Mouse (Mus musculus) liver, embryonic 16.5 days (tissue): ENCODE results near the gene Gm10160. TPM values are rescaled to one million over a fixed set of nuclear protein-coding genes. Genes with fewer than 3 reads are reported as not detected.
A peak's percentile ranks its signal among the peaks of the same experiment; 100 is the strongest.

ENCODE experiments used
- ATAC-seq: fragments of 200-750 bp; cut with Nextera tagmentation; 2 replicates; pipeline ENCODE4 v1.8.0; 2017; ENCODE audit warnings: low read depth, mild to moderate bottlenecking, moderate number of reproducible peaks, moderate library complexity
- H3K27ac ChIP-seq: fragments of 300-500 bp; sonication (generic); 2 replicates; pipeline ENCODE4 v1.5.1; 2014; ENCODE audit warnings: mild to moderate bottlenecking, low read length
- H3K27me3 ChIP-seq: fragments of 300-500 bp; sonication (generic); 2 replicates; pipeline ENCODE4 v1.6.1; 2014; ENCODE audit warnings: low read depth, low read length, mixed read lengths; ENCODE audit not compliant: control insufficient read depth, insufficient read depth
- H3K36me3 ChIP-seq: fragments of 300-500 bp; sonication (generic); 2 replicates; pipeline ENCODE4 v1.6.1; 2014; ENCODE audit warnings: mild to moderate bottlenecking; ENCODE audit not compliant: control insufficient read depth, insufficient read depth
- H3K4me1 ChIP-seq: fragments of 300-500 bp; sonication (generic); 2 replicates; pipeline ENCODE4 v1.6.1; 2014; ENCODE audit warnings: low read depth, low read length, mixed read lengths; ENCODE audit not compliant: control insufficient read depth
- H3K4me2 ChIP-seq: fragments of 300-500 bp; sonication (generic); 2 replicates; pipeline ENCODE4 v1.6.1; 2014; ENCODE audit warnings: low read depth, low read length, mixed read lengths
- H3K4me3 ChIP-seq: fragments of 300-500 bp; sonication (generic); 2 replicates; pipeline ENCODE4 v1.5.1; 2014; ENCODE audit warnings: low read depth, mild to moderate bottlenecking, low read length
- H3K9ac ChIP-seq: fragments of 300-500 bp; sonication (generic); 2 replicates; pipeline ENCODE4 v1.6.1; 2014; ENCODE audit warnings: low read depth, low read length
- H3K9me3 ChIP-seq: fragments of 300-500 bp; sonication (generic); replicated peaks from 2 replicates; pipeline ENCODE4 v1.6.1; 2016; ENCODE audit warnings: low read length; ENCODE audit not compliant: control insufficient read depth
- WGBS: fragments of 180-500 bp; shearing (Covaris S2); extraction: QIAGEN DNeasy Blood & Tissue Kit; methylation state at CpG from one replicate; pipeline ENCODE4 v1.1.7; 2014; ENCODE audit not compliant: insufficient replicate concordance; 5-methylcytosine and 5-hydroxymethylcytosine counted together
- polyA plus RNA-seq: library from polyadenylated mRNA; unstranded; fragments of >200 nt; fragmentation: Nextera tagmentation; extraction: Ambion mirVana; gene quantifications from 2 replicates; pipeline ENCODE4 v1.2.1, GENCODE M21; 2015

Gm10160 gene
- polyA plus RNA-seq, 1 experiment from 2014 or later: not detected

DNA sequence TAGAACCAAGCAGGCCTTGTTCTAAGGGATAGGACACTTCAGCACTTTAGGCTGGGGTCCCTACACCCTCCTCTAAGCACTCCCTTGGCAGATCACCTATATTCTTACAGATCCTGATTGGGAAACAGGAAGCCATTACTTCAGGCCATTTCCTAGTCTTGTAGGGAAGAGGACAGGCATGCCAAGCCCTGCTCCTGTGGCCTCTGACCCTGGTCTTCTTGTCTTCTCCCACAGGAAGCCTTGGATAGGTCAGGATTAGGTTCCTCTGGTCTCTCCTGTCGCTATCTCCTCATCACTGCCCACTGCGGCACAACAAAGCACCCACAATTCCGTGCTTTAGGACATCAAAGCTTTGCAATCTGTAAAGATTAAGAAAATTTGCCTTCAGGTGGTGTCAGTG is 3.9 kb downstream of the Gm10160 start:
- no peak for ATAC-seq
- Histone ChIP-seq H3K4me1 (no peaks in the 10 kb centered on the region; the same call in 1 of the 2 replicates), H3K36me3 (no peaks in the 10 kb centered on the region), H3K9ac (no peak overlapping the region), H3K4me2 (no peak overlapping the region), H3K27ac (no peak overlapping the region), H3K4me3 (no peak overlapping the region), H3K9me3 (no peaks in the 10 kb centered on the region), H3K27me3 (peaks cover 9% of the 10 kb centered on the region)
- WGBS: 50% methylated on average over 3 of the region's 3 CpGs

DNA sequence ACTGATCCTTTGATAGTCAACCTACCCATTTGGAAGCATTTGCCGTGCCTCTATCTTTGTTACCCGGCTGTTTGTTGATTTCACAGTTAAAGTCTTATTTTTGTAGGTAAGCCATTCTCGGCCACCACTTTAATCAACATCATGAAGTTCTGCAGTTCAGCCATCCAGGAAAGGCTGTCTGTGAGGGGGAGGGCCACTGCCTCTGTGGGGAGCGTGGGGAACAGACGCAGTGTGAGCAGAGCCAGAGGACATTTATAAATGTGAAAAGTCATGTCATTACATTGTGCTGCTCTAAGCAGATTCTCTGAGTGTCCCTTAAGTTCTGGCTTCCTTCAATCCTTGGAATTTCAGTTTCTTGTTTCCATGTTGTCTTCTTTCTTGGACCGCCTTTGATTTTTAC is 5.4 kb downstream of the Gm10160 start:
- H3K9ac ChIP-seq: no peak overlapping the region
- no peaks in the 10 kb centered on the region for H3K9me3 ChIP-seq
- peaks cover 6% of the 10 kb centered on the region for H3K27me3 ChIP-seq
- no peak overlapping the region for H3K4me3 ChIP-seq
- H3K36me3 ChIP-seq: no peaks in the 10 kb centered on the region
- no peak overlapping the region for H3K4me2 ChIP-seq
- no peak for ATAC-seq
- 63% methylated on average over 6 of the region's 6 CpGs for WGBS
- no peaks in the 10 kb centered on the region; the same call in 1 of the 2 replicates for H3K4me1 ChIP-seq
- no peak overlapping the region for H3K27ac ChIP-seq

DNA sequence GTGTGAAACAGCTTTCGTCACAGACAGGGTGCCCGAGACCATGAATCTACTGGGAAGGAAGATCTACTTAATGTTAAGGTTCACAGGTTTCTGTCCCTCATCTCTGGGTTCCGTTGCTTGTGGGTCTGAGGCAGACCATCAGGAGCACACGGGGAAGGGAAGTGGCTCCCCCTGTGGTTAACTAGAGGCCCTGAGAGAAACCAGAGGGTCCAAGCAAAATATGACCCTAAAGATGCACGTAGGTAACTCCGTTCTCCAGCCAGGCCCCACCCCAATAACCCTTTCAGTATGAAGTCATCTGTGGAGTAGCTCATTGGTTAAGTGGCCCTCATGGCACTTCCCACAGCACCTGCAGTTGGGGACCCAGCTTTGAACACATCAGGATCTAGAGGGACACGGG is 6.0 kb downstream of the Gm10160 start:
- no peak overlapping the region for H3K4me2 ChIP-seq
- H3K27ac ChIP-seq: peak overlapping the region; percentile 13; the same call in 1 of the 2 replicates
- H3K36me3 ChIP-seq: no peaks in the 10 kb centered on the region
- no peaks in the 10 kb centered on the region; the same call in 1 of the 2 replicates for H3K4me1 ChIP-seq
- no peak for ATAC-seq
- WGBS: 38% methylated on average over 7 of the region's 7 CpGs
- peaks cover 12% of the 10 kb centered on the region for H3K27me3 ChIP-seq
- no peaks in the 10 kb centered on the region for H3K9me3 ChIP-seq
- H3K9ac ChIP-seq: no peak overlapping the region
- no peak overlapping the region for H3K4me3 ChIP-seq

DNA sequence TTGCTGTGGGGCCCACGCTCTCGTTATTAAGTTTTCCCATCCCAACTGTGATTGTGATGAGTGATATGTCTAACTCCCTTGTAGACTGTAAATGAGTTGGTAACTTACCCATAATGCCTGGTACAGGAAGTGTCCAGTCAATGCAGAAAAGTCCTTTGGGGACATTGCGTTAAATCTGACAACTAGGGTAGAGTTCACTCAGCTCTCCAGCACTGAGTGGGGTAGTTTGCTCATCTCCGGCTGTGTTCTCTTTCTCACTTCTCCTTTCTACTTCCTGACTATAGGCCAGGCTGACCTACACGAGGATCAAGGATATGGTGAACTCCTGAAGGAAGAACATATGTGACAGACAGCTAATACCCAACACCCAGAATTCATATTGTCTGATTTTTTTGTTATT is 6.4 kb downstream of the Gm10160 start:
- Histone ChIP-seq H3K36me3 (no peaks in the 10 kb centered on the region), H3K4me3 (no peak overlapping the region), H3K27me3 (peaks cover 12% of the 10 kb centered on the region), H3K27ac (peak overlapping the region; percentile 13; the same call in 1 of the 2 replicates), H3K9me3 (no peaks in the 10 kb centered on the region), H3K4me2 (no peak overlapping the region), H3K4me1 (no peaks in the 10 kb centered on the region), H3K9ac (no peak overlapping the region)
- WGBS: 28% methylated on average over 5 of the region's 5 CpGs
- peak; percentile 59 for ATAC-seq

DNA sequence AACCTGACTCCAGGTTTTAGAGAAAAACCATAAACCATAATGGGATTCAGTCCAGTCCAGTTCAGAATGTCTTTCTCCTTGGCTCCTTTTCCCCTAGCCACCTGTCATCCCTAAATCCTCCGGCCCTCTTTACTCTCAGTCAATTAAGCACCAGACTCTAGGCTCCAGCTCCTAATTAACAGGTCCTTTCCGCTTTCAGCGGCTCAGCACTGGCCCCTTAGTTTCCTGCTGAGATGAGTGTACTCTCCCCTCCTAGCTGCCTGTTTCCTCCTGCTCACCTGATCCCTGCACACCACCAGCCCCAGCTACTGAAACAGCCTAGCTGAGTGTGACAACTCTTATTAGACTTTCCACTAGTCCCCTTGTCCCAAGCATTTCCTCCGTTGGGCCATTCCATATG is 7.8 kb downstream of the Gm10160 start:
- no peak for ATAC-seq
- Histone ChIP-seq H3K4me3 (no peak overlapping the region), H3K27ac (no peak overlapping the region), H3K9me3 (no peaks in the 10 kb centered on the region), H3K4me1 (no peaks in the 10 kb centered on the region), H3K4me2 (no peak overlapping the region), H3K27me3 (peaks cover 12% of the 10 kb centered on the region), H3K9ac (no peak overlapping the region), H3K36me3 (no peaks in the 10 kb centered on the region)
- WGBS: 71% methylated on average over 4 of the region's 4 CpGs

DNA sequence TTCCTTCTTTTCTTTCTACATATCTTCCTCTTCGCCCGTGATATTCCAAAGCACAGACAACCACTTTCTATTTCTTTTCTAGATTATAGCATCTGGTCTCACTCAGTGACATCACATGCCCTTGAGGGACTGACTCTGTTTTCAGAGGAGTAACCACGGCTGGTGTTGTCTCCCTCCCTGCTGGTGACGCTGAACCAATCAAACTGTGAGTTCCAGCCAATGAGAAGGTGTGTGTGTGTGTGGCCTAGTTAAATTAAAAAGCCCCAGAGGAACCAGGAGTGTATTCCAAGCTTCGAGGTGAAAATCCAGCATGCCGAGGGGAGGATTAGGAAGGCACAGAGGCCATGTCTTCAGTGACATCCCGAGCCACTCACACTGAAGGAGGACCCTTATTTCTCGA is 8.6 kb downstream of the Gm10160 start:
- no peak overlapping the region for H3K9ac ChIP-seq
- H3K4me2 ChIP-seq: no peak overlapping the region
- 44% methylated on average over 8 of the region's 8 CpGs for WGBS
- peaks cover 12% of the 10 kb centered on the region for H3K27me3 ChIP-seq
- H3K9me3 ChIP-seq: no peaks in the 10 kb centered on the region
- no peak overlapping the region for H3K4me3 ChIP-seq
- H3K4me1 ChIP-seq: no peaks in the 10 kb centered on the region
- no peak for ATAC-seq
- H3K27ac ChIP-seq: no peak overlapping the region
- no peaks in the 10 kb centered on the region for H3K36me3 ChIP-seq

DNA sequence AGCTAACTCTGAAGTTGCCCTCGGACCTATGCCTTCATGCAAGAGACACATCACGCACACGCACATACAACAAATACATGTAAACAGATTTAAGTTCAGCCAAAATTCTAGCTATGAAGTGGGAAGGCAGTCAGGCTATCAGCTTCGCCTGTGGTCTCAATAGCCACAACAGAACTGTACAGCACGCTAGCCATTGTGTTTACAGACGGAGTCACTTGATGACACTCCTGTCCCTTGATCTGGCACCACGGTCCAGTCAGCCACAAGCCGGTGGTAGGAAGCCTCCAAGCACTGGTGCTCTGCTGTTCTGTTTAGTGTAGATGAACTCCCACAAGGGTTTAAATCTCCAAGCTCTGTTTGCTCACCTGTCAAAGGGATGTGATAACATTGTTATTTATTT is 9.6 kb downstream of the Gm10160 start:
- ATAC-seq: no peak
- Histone ChIP-seq H3K9ac (no peak overlapping the region), H3K27me3 (peaks cover 12% of the 10 kb centered on the region), H3K27ac (no peak overlapping the region), H3K4me3 (no peak overlapping the region), H3K36me3 (no peaks in the 10 kb centered on the region), H3K9me3 (no peaks in the 10 kb centered on the region), H3K4me1 (no peaks in the 10 kb centered on the region), H3K4me2 (no peak overlapping the region)
- 64% methylated on average over 8 of the region's 8 CpGs for WGBS

DNA sequence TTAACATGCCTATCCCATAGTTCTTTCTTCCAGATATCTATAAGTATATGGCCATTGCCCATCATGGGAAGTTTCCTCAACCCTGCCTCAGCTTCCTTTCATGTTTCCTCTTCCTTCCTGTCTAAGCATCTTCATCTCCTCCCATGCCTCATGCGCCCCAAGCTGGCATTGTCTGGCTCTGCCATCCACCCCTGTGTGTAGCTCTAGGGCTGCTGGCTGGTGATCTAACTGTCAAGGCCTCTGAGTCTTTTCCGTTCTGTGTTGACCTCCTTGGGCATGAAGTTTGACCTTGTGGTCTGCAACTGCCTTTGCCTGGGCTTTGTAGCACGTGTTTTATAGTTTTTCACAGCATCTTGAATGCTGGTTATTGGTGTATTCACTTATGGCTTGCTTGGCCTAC is 10.3 kb downstream of the Gm10160 start:
- Histone ChIP-seq H3K4me1 (no peaks in the 10 kb centered on the region), H3K27ac (no peak overlapping the region), H3K4me2 (no peak overlapping the region), H3K4me3 (no peak overlapping the region), H3K9me3 (no peaks in the 10 kb centered on the region), H3K36me3 (no peaks in the 10 kb centered on the region), H3K27me3 (peaks cover 12% of the 10 kb centered on the region), H3K9ac (no peak overlapping the region)
- no peak for ATAC-seq
- WGBS: 52% methylated on average over 3 of the region's 3 CpGs

DNA sequence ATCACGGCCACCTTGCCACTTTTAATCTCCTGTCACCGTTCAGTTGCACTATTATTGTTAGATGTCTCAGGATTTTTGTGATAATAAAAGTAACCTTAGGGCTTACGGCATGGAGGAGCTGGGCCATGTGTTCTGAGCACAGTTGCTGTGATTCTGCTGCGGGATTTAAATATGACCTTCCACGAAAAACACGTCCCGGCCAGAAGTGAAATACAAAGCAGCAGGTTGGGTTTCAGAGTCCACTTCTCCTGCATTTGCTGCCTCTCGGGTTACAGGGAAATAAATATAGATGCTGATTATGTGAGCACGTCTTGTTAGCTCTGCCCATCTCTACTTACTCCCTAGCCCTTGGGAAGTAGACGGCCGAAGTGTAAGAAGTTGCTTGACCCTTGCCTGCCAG is 10.8 kb downstream of the Gm10160 start:
- no peaks in the 10 kb centered on the region for H3K9me3 ChIP-seq
- no peak overlapping the region for H3K4me2 ChIP-seq
- H3K36me3 ChIP-seq: no peaks in the 10 kb centered on the region
- ATAC-seq: no peak
- H3K4me3 ChIP-seq: no peak overlapping the region
- no peak overlapping the region for H3K27ac ChIP-seq
- 68% methylated on average over 11 of the region's 11 CpGs for WGBS
- peaks cover 12% of the 10 kb centered on the region for H3K27me3 ChIP-seq
- no peak overlapping the region for H3K9ac ChIP-seq
- no peaks in the 10 kb centered on the region for H3K4me1 ChIP-seq
